Mouse (Mus musculus) intestine, postnatal 0 days (tissue): ENCODE results near the gene Aasdh. TPM values are rescaled to one million over a fixed set of nuclear protein-coding genes. Genes with fewer than 3 reads are reported as not detected.

Experiments
- ATAC-seq: fragments of 200-750 bp; cut with Nextera tagmentation; 2 replicates; pipeline ENCODE4 v1.8.0; 2017; ENCODE audit warnings: mild to moderate bottlenecking, moderate TSS enrichment, moderate library complexity
- H3K27ac ChIP-seq: fragments of 300-500 bp; sonication (generic); 2 replicates; pipeline ENCODE4 v1.5.1; 2014; ENCODE audit warnings: mild to moderate bottlenecking, low read depth, low read length, moderate library complexity
- H3K27me3 ChIP-seq: fragments of 300-500 bp; sonication (generic); replicated peaks from 2 replicates; pipeline ENCODE4 v1.6.1; 2014; ENCODE audit warnings: low read length, mixed read lengths; ENCODE audit not compliant: control insufficient read depth, insufficient read depth
- H3K36me3 ChIP-seq: fragments of 300-500 bp; sonication (generic); 2 replicates; pipeline ENCODE4 v1.6.1; 2014; ENCODE audit warnings: mild to moderate bottlenecking, moderate library complexity; ENCODE audit not compliant: control insufficient read depth, insufficient read depth
- H3K4me1 ChIP-seq: fragments of 300-500 bp; sonication (generic); replicated peaks from 2 replicates; pipeline ENCODE4 v1.6.1; 2014; ENCODE audit warnings: antibody characterized with exemption, low read length, mixed read lengths; ENCODE audit not compliant: control insufficient read depth, insufficient read depth
- H3K4me2 ChIP-seq: fragments of 300-500 bp; sonication (generic); replicated peaks from 2 replicates; pipeline ENCODE4 v1.6.1; 2014; ENCODE audit warnings: low read depth, mild to moderate bottlenecking, moderate library complexity
- H3K4me3 ChIP-seq: fragments of 300-500 bp; sonication (generic); 2 replicates; pipeline ENCODE4 v1.5.1; 2014; ENCODE audit warnings: low read depth, low read length
- H3K9ac ChIP-seq: fragments of 300-500 bp; sonication (generic); 2 replicates; pipeline ENCODE4 v1.6.1; 2014; ENCODE audit warnings: mild to moderate bottlenecking, low read depth, low read length
- H3K9me3 ChIP-seq: fragments of 300-500 bp; sonication (generic); 2 replicates; pipeline ENCODE4 v1.6.1; 2016; ENCODE audit warnings: mixed run types; ENCODE audit not compliant: control insufficient read depth
- CTCF ChIP-seq: sonication (generic); IDR thresholded peaks from 2 replicates; pipeline ENCODE4 v1.5.1; 2016; ENCODE audit warnings: low read depth, mild to moderate bottlenecking, control low read depth, antibody characterized with exemption, moderate library complexity
- WGBS: fragments of 180-500 bp; shearing (Covaris S2); extraction: QIAGEN DNeasy Blood & Tissue Kit; methylation state at CpG from one replicate; pipeline ENCODE4 v1.1.7; 2014; 5-methylcytosine and 5-hydroxymethylcytosine counted together
- polyA plus RNA-seq: library from polyadenylated mRNA; unstranded; fragments of >200 nt; fragmentation: Nextera tagmentation; extraction: Ambion mirVana; gene quantifications from 2 replicates; pipeline ENCODE4 v1.2.1, GENCODE M21; 2015

Gene Aasdh
- polyA plus RNA-seq, 1 experiment from 2014 or later, result 4.1 TPM

DNA sequence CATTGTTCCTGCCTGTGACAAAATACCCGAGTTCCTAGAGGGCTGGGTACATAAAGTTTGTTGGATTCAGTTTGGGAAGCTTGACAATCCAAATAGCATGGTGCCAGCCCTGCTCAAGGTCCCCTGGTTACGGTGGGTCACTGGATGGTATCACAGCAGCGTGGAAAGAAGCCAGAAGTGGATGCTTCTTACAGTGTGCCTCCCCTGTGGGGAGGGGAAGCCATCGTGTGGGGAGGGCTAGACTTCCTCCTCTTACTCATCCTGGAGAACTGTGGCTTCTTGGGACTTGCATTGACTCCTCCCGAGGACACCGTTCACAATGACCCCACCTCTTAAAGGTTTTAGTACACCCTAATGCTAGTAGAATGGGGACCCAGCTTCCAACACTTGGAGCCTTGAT lies 65.5 kb downstream of the Aasdh start:
- Histone ChIP-seq H3K36me3 (no peaks in the 10 kb centered on the region; the same call in 1 of the 2 replicates), H3K4me1 (no peaks in the 10 kb centered on the region), H3K27me3 (no peaks in the 10 kb centered on the region), H3K4me2 (no peak overlapping the region), H3K4me3 (no peak overlapping the region), H3K9ac (no peak overlapping the region), H3K9me3 (no peaks in the 10 kb centered on the region), H3K27ac (no peak overlapping the region)
- 74% methylated on average over 6 of the region's 6 CpGs for WGBS
- no peak for ATAC-seq
- no peak for TF ChIP-seq CTCF

DNA sequence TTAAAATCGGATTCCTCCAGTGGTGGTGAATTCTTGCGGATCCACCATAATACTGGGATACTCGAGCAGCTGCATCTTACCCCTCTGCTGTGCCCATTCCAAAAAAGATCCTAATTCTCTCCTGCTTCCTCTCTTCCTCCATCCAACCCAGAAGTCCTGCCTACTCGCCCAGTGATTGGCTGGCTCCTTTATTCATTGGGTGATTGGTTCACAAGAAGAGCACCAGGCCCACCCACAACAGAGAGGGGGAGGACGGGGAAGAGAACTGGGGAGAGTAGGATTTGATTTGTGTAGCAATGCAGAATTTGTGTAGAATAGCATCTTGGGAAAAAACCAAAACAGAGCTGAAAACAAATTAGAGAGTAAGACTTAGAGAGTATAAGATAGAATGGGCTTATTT lies 68.3 kb downstream of the Aasdh start:
- TF ChIP-seq CTCF, result no peak
- Histone ChIP-seq H3K9ac (no peak overlapping the region), H3K27ac (no peak overlapping the region), H3K4me1 (no peaks in the 10 kb centered on the region), H3K36me3 (no peaks in the 10 kb centered on the region; the same call in 1 of the 2 replicates), H3K27me3 (no peaks in the 10 kb centered on the region), H3K4me2 (no peak overlapping the region), H3K4me3 (no peak overlapping the region), H3K9me3 (no peaks in the 10 kb centered on the region)
- WGBS, result 72% methylated on average over 5 of the region's 5 CpGs
- ATAC-seq, result no peak

DNA sequence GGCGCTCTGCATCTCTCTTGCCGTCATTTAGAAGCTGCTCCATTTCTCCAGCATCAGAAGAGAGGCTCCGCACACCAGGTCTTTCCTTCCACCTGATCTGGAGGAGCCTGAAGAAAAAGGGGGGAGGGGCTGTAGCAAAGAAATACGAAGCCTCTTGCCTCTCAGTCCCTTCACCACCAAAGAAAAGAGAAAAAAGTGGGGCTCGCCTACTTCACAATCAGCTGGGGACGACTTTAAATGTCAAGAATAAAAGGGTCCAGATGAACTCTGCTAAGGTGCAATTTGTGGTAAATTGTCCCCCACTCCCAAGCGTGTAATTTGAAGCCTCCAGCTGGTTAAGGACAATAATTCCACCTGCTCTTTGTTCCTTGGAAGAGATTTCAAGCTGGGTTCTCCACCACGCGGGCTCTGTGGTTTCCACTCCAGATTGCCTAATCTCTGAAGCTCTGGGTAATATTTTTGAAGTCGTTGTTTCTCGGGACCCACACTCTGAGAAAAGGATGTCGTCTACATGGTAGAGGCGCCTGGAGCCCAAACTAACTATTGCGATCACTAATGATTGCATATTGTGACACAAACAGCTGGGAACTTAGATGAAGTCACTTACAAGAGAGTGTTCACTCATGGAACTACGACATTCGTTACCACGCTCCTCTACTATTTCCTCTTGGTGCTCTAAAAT lies 72.6 kb downstream of the Aasdh start:
- H3K4me3 ChIP-seq, result no peak overlapping the region
- no peak overlapping the region for H3K4me2 ChIP-seq
- H3K4me1 ChIP-seq, result no peaks in the 10 kb centered on the region
- no peak overlapping the region for H3K27ac ChIP-seq
- no peak for TF ChIP-seq CTCF
- no peaks in the 10 kb centered on the region for H3K36me3 ChIP-seq
- H3K27me3 ChIP-seq, result no peaks in the 10 kb centered on the region
- H3K9ac ChIP-seq, result no peak overlapping the region
- 82% methylated on average over 17 of the region's 17 CpGs for WGBS
- ATAC-seq, result no peak
- no peaks in the 10 kb centered on the region for H3K9me3 ChIP-seq

DNA sequence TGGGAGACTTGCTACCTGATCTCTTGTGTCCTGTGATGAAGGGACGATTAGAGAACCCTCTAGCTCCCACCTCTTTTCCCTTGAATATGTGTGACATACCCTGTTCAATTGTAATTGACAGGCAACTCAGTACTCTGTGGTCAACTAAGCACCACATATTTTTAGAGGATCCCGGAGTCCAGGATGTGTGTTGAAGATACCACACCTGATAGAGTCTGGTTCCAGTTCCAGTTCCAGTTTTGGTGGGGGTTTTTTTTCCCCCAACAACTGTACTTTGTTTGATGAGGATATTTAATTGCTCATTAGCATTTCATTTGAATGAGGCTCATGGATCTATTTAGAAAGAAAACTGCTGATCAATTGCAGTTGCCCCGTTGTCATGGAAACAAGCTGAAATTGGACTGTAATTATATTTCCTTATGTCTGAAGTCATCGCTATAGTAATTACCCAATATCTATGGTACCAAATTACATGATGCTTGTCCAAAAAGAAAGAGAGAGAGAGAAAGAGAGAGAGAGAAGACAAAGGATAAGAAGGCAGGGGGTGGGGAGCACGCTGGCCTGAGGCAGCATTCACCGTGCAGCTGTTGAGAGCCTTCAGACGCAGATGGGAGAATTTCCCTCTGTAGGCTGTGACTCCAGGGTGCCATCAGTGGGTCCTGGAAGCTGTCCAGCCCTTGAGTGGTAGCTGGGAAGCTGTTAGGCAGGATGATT lies 76.6 kb downstream of the Aasdh start:
- no peaks in the 10 kb centered on the region for H3K9me3 ChIP-seq
- H3K9ac ChIP-seq, result no peak overlapping the region
- WGBS, result 88% methylated on average over 7 of the region's 7 CpGs
- ATAC-seq, result no peak
- no peak overlapping the region for H3K27ac ChIP-seq
- no peak for TF ChIP-seq CTCF
- H3K4me3 ChIP-seq, result no peak overlapping the region
- H3K4me1 ChIP-seq, result no peaks in the 10 kb centered on the region
- no peaks in the 10 kb centered on the region for H3K36me3 ChIP-seq
- H3K27me3 ChIP-seq, result no peaks in the 10 kb centered on the region
- no peak overlapping the region for H3K4me2 ChIP-seq

Other genes with a start within 250 kb of the Aasdh start
- 15.3 and 18.1 TPM in 2 replicates for gene C530008M17Rik, start 249.0 kb downstream of the Aasdh start, polyA plus RNA-seq
- gene Paics, start 45.8 kb upstream of the Aasdh start, polyA plus RNA-seq, result 44.3 and 44.9 TPM in 2 replicates
- gene Ppat, start 46.1 kb upstream of the Aasdh start, polyA plus RNA-seq, result 6.5 and 7.3 TPM in 2 replicates
- 36.9 and 41.4 TPM in 2 replicates for gene Srp72, start 69.2 kb upstream of the Aasdh start, polyA plus RNA-seq
- gene Arl9, start 98.5 kb upstream of the Aasdh start, polyA plus RNA-seq, result not detected in 2 replicates
- gene Thegl, start 110.5 kb upstream of the Aasdh start, polyA plus RNA-seq, result 5.7 and 6.3 TPM in 2 replicates
- gene Hopx, start 209.6 kb upstream of the Aasdh start, polyA plus RNA-seq, result 10.5 and 12.0 TPM in 2 replicates